Mouse (Mus musculus) kidney, postnatal 4 days (tissue): ENCODE results near the gene Arhgef3.
"Not testable (repeated sequence)": the region's sequence is repeated elsewhere in the genome, so short reads cannot be mapped to it uniquely, and the experiment has no call there.

ENCODE experiments used
- DNase-seq, 2 experiments: peaks; one replicate each; pipeline ENCODE4 v3.0.0; 2021; ENCODE audit warnings: mixed read lengths in 2 of 2

Arhgef3 gene

GRCm38 (mm10) chr14:27233056-27233455 is 118.4 kb downstream of the Arhgef3 start:
- DNase-seq = no peak

GRCm38 (mm10) chr14:27233656-27234055 is 119.0 kb downstream of the Arhgef3 start:
- DNase-seq = no peak

- DNase-seq = no peak
These were observed 119.7 kb downstream of the Arhgef3 start for GRCm38 (mm10) chr14:27234270-27234840.

DNA sequence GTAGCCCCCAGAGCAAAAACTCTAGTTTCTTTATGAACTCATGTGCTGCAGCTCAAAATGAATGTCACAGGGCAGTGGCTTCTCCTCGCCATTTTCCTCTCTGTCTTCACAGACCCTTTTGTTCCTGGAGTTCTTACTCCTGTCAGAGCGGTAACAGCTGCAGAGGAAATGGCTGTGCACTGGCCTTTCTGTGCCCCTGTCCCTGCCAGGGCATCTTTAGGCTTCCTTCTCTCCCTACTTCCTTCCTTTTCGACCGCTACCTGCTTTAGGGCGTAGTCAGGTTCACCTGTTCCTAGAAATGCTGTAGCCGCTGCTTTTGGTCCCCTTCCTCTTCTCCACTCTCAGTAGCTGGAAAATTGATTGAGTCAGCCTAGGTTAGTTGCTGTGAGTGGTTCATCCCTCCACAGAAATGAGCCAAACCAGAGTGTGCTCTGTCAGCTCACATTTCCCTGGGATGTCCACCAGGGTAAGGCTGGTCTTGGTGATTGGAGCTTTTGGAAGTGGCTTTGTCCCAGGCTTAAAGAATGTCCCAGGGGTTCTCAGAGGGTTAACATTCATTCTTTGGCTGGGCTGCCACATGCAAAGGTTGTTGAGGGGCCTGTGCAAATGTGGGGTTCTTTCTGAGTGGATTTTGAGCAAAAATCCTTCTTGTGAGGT is 121.3 kb downstream of the Arhgef3 start:
- DNase-seq = peak in 1 of 2 experiments; percentile 34

- DNase-seq = peak; percentile 78 to 83
These were observed 123.0 kb downstream of the Arhgef3 start for GRCm38 (mm10) chr14:27237522-27238187.

- DNase-seq = no peak
These were observed 124.0 kb downstream of the Arhgef3 start for GRCm38 (mm10) chr14:27238600-27239118.

GRCm38 (mm10) chr14:27239551-27240091 is 124.9 kb downstream of the Arhgef3 start:
- DNase-seq = no peak

DNA sequence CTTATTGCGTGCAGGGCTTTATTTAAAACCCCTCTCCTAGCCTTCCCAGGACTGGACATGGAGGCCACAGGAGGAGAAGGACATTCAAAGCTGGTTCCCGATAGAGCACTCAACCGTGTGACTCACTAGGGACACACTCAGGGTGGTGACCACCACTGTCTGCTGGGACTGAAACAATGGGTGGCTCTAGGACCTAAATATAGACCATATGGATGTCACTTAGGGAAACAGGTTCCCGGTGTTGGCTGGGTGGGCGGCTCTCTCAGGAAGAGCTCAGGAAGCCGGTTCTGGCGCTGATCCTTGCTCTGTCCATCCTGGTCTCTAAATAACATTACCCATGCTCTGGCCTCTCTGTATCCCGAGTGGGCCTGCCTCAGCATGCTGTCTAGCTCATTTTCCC is 127.6 kb downstream of the Arhgef3 start:
- peak; percentile 23 to 59 for DNase-seq

DNA sequence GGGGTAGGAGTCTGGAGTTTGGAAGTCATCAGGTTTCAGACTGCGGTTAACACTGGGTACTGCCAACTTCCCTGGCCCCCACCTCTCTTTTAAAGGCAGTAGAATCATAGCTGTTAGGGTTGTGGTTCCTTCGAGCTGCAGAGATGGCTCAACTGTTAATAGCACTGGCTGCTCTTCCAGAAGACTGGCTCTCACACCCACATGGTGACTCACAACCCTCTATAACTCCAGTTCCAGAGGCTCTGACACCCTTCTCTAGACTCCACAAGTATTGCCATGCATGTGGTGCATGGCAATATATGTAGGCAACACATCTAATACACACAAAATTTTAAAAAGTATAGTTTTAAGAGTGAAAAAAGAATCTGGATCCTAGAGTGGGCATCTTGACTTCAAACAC is 128.1 kb downstream of the Arhgef3 start:
- no peak for DNase-seq

GRCm38 (mm10) chr14:27243585-27243984 is 128.9 kb downstream of the Arhgef3 start:
- no peak for DNase-seq

GRCm38 (mm10) chr14:27244898-27245297 is 130.2 kb downstream of the Arhgef3 start:
- no peak for DNase-seq

DNA sequence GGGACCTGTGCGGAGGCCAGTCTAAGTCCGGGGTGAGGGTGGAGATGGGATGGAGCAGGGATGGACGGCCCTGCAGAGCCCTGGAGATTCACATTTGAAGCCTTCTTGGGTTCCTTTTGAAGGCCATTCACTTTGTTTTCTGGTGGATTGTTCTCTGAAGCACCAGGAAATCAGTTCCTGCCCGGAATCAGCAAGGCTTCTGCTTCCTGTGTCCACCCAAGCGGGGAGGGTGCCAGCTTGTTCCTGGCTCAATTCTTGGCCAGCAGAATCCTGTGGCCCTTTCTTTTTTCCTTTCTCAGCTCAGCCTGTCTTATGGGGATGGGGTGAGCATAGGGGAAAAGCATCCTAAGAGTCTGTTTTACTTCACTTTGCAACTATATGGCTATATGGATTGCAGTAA is 131.7 kb downstream of the Arhgef3 start:
- DNase-seq = peak; percentile 23 to 43

GRCm38 (mm10) chr14:27246948-27247347 is 132.2 kb downstream of the Arhgef3 start:
- not testable (repeated sequence) for DNase-seq

GRCm38 (mm10) chr14:27249121-27249520 is 134.4 kb downstream of the Arhgef3 start:
- DNase-seq = no peak

GRCm38 (mm10) chr14:27250281-27250789 is 135.6 kb downstream of the Arhgef3 start:
- no peak for DNase-seq

- no peak for DNase-seq
These were observed 138.7 kb downstream of the Arhgef3 start for GRCm38 (mm10) chr14:27253391-27253790.

GRCm38 (mm10) chr14:27262349-27262748 is 147.7 kb downstream of the Arhgef3 start:
- DNase-seq = no peak

- DNase-seq = no peak
These were observed 151.9 kb downstream of the Arhgef3 start for GRCm38 (mm10) chr14:27266601-27267000.

- no peak for DNase-seq
These were observed 153.4 kb downstream of the Arhgef3 start for GRCm38 (mm10) chr14:27268137-27268536.

DNA sequence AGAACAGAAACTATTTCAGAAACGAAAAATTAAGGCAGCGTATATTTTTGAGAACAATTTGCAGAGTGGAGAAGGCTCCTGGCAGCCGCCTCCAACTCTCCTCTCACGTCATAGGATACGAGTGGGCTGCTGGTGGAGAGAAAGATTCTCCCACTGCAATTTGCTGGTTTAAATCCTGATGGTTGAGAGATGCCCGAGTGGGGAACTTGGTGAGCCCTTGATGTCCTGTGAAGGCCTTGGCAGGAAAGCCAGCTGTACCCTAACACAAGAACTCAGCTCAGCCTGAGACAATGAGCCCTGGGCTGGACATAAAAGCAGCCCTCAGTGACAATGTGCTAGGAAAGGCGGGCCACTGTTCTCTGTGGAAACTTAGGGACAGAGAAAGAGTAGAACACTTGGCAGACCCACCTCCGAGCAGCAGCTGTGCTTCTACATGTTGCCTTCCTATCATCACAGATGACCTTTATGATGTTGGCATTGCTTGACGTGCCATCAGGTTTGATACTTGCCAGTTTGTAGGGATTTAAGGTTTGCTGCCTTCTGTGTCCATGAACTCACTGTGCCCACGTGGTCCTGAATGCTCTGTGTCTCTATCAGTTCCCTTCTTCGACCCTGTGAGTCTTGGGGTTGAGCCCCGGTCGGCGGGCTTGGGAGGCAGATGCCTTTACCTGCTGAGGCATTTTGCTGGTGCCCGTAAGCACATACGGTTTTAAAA is 154.4 kb downstream of the Arhgef3 start:
- DNase-seq = no peak

GRCm38 (mm10) chr14:27269836-27270235 is 155.1 kb downstream of the Arhgef3 start:
- no peak for DNase-seq

GRCm38 (mm10) chr14:27270466-27270865 is 155.8 kb downstream of the Arhgef3 start:
- DNase-seq = no peak
